Mouse (Mus musculus): ENCODE data around the gene Man2a2. TPM values are rescaled to one million over a fixed set of nuclear protein-coding genes. Genes with fewer than 3 reads are reported as not detected.

Gene Man2a2
- polyA plus RNA-seq, 1 experiment from 2014 or later = 20.8 TPM

Other genes starting within 250 kb of the Man2a2 start
- gene Sema4b, start 184.5 kb downstream of the Man2a2 start, polyA plus RNA-seq (2015; fragmentation: Nextera tagmentation; extraction: Ambion mirVana) = 17.1 and 21.9 TPM in 2 replicates
- 108 and 122 TPM in 2 replicates for gene Cib1, start 138.6 kb downstream of the Man2a2 start, polyA plus RNA-seq (2015; fragmentation: Nextera tagmentation; extraction: Ambion mirVana)
- gene Gdpgp1, start 138.5 kb downstream of the Man2a2 start, polyA plus RNA-seq (2015; fragmentation: Nextera tagmentation; extraction: Ambion mirVana) = 3.5 and 3.9 TPM in 2 replicates
- 1.2 and 2.1 TPM in 2 replicates for gene Ttll13, start 125.0 kb downstream of the Man2a2 start, polyA plus RNA-seq (2015; fragmentation: Nextera tagmentation; extraction: Ambion mirVana)
- 47.5 and 48.3 TPM in 2 replicates for gene Ngrn, start 110.2 kb downstream of the Man2a2 start, polyA plus RNA-seq (2015; fragmentation: Nextera tagmentation; extraction: Ambion mirVana)
- gene Vps33b, start 101.7 kb downstream of the Man2a2 start, polyA plus RNA-seq (2015; fragmentation: Nextera tagmentation; extraction: Ambion mirVana) = 14.6 and 15.4 TPM in 2 replicates
- gene Prc1, start 76.9 kb downstream of the Man2a2 start, polyA plus RNA-seq (2015; fragmentation: Nextera tagmentation; extraction: Ambion mirVana) = 137 and 150 TPM in 2 replicates
- gene Rccd1, start 46.9 kb downstream of the Man2a2 start, polyA plus RNA-seq (2015; fragmentation: Nextera tagmentation; extraction: Ambion mirVana) = 9.5 and 12.3 TPM in 2 replicates
- 38.9 and 41.1 TPM in 2 replicates for gene Unc45a, start 30.4 kb downstream of the Man2a2 start, polyA plus RNA-seq (2015; fragmentation: Nextera tagmentation; extraction: Ambion mirVana)
- gene Hddc3, start 28.3 kb downstream of the Man2a2 start, polyA plus RNA-seq (2015; fragmentation: Nextera tagmentation; extraction: Ambion mirVana) = 18.9 and 21.1 TPM in 2 replicates
- gene Fes, start 16.6 kb upstream of the Man2a2 start, polyA plus RNA-seq (2015; fragmentation: Nextera tagmentation; extraction: Ambion mirVana) = 14.9 and 18.5 TPM in 2 replicates
- 12.9 and 13.5 TPM in 2 replicates for gene Furin, start 34.1 kb upstream of the Man2a2 start, polyA plus RNA-seq (2015; fragmentation: Nextera tagmentation; extraction: Ambion mirVana)
- gene Blm, start 163.7 kb upstream of the Man2a2 start, polyA plus RNA-seq (2015; fragmentation: Nextera tagmentation; extraction: Ambion mirVana) = 26.8 and 27.1 TPM in 2 replicates

Measured in kidney, embryonic 15.5 days (tissue).